8 mouse cellular contexts compared by ENCODE assay signal in the genomic region with DNA sequence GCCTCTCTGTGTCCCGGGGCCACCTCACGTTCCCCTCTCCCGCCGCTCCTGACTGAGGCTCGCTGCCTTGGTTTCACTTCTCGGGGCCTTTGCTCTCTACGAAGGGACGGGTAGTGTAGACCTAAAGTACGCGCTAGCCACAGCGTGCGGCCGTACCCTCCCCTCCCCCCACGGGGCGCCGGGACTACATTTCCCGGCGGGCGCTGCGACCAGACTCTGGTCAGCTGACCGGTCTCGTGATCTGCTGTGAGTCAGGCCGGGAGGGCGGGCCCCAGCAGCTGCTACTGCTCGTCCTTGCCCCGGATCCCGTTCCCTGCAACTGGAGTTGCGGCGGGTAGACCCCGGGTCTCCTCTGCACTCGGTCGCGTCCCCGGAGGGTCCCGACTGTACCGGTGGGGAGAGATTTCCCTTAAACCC. TPM values are rescaled to one million over a fixed set of nuclear protein-coding genes. Genes with fewer than 3 reads are reported as not detected.
DNase-seq lines count a peak whose midpoint lies in the region; ATAC-seq and TF ChIP-seq lines count a peak whose summit lies in the region.

No protein-coding gene starts in this region.

- peak overlapping the region; percentile 100 for H3K27ac ChIP-seq in MEL (ENCODE audit: control insufficient read depth, low read depth, low read length)
- peak overlapping the region; percentile 99 for H3K27ac ChIP-seq in forebrain, embryonic 16.5 days (ENCODE audit: low read length)
- peak overlapping the region; percentile 100 for H3K27ac ChIP-seq in lung, embryonic 16.5 days (ENCODE audit: low read length)

- H3K79me2 ChIP-seq in MEL (ENCODE audit: control insufficient read depth, insufficient read depth, low read length, poor library complexity), result peaks cover 47% of the 10 kb centered on the region

- H3K9me3 ChIP-seq in MEL (replicated peaks; ENCODE audit: insufficient read depth, low read length), result no peaks in the 10 kb centered on the region
- H3K9me3 ChIP-seq in forebrain, embryonic 16.5 days (ENCODE audit: control insufficient read depth, low read length), result no peaks in the 10 kb centered on the region
- no peaks in the 10 kb centered on the region for H3K9me3 ChIP-seq in lung, embryonic 16.5 days (ENCODE audit: control insufficient read depth, low read length)

- peak overlapping the region; percentile 58 for H3K4me2 ChIP-seq in forebrain, embryonic 16.5 days (ENCODE audit: low read length)
- H3K4me2 ChIP-seq in lung, embryonic 16.5 days (ENCODE audit: low read depth, low read length), result peak overlapping the region; percentile 58

- TF ChIP-seq CTCF in MEL (IDR thresholded peaks at IDR 0.05 in 2 of 3, conservative IDR thresholded peaks at IDR 0.05 in 1 of 3; ENCODE audit: control insufficient read depth in 1 of 3, insufficient read depth in 1 of 3, low read depth in 2 of 3, low read length in 3 of 3, poor library complexity in 1 of 3, severe bottlenecking in 1 of 3), result no peak

- no peaks in the 10 kb centered on the region for H3K27me3 ChIP-seq in MEL (ENCODE audit: control insufficient read depth in 1 of 2, insufficient read depth in 2 of 2, low read length in 2 of 2)
- no peaks in the 10 kb centered on the region for H3K27me3 ChIP-seq in forebrain, embryonic 16.5 days (replicated peaks; ENCODE audit: control insufficient read depth, insufficient read depth, low read length)
- H3K27me3 ChIP-seq in lung, embryonic 16.5 days (ENCODE audit: control insufficient read depth, insufficient read depth, low read depth, low read length), result no peaks in the 10 kb centered on the region

- H3K4me3 ChIP-seq in MEL (ENCODE audit: control insufficient read depth in 1 of 2, insufficient read depth in 1 of 2, low read depth in 2 of 2, low read length in 2 of 2), result peak overlapping the region; percentile 69 to 82
- H3K4me3 ChIP-seq in forebrain, embryonic 16.5 days (replicated peaks; ENCODE audit: low read length), result peak overlapping the region; percentile 65
- H3K4me3 ChIP-seq in lung, embryonic 16.5 days (ENCODE audit: low read length), result peak overlapping the region; percentile 97

- peak overlapping the region; percentile 98 for H3K9ac ChIP-seq in MEL (ENCODE audit: control insufficient read depth, low read depth, low read length, poor library complexity, severe bottlenecking)
- H3K9ac ChIP-seq in forebrain, embryonic 16.5 days (replicated peaks; ENCODE audit: low read depth, low read length), result peak overlapping the region; percentile 89
- H3K9ac ChIP-seq in lung, embryonic 16.5 days (ENCODE audit: low read length), result peak overlapping the region; percentile 98

- WGBS in forebrain, embryonic 16.5 days, result under 1% methylated on average over 36 of the region's 36 CpGs
- 0% methylated on average over 36 of the region's 36 CpGs for WGBS in lung, embryonic 16.5 days

- TF ChIP-seq RAD21 in MEL (IDR thresholded peaks at IDR 0.05; ENCODE audit: low read depth, low read length), result no peak

- peak; percentile 88 for ATAC-seq in forebrain, embryonic 16.5 days
- ATAC-seq in lung, embryonic 16.5 days (ENCODE audit: low read depth), result peak; percentile 90

- peaks cover 21 to 33% of the 10 kb centered on the region in 2 experiments for H3K36me3 ChIP-seq in MEL (ENCODE audit: control insufficient read depth in 1 of 2, insufficient read depth in 2 of 2, low read length in 2 of 2)
- H3K36me3 ChIP-seq in forebrain, embryonic 16.5 days (ENCODE audit: control insufficient read depth, insufficient read depth), result peaks cover 6% of the 10 kb centered on the region; the same call in 1 of the 2 replicates
- H3K36me3 ChIP-seq in lung, embryonic 16.5 days (ENCODE audit: control insufficient read depth, insufficient read depth, low read length), result peaks cover 18% of the 10 kb centered on the region

- peak; percentile 70 to 74 for TF ChIP-seq POLR2A in MEL (IDR thresholded peaks at IDR 0.05; ENCODE audit: control insufficient read depth in 1 of 2, insufficient read depth in 1 of 2, low read depth in 1 of 2, low read length in 2 of 2, poor library complexity in 1 of 2)

- TF ChIP-seq EP300 in MEL (IDR thresholded peaks at IDR 0.05; ENCODE audit: low read depth in 1 of 2, low read length in 2 of 2), result peak in 1 of 2 experiments; percentile 13; a peak in 1 of 4 replicates

- DNase-seq in MEL (ENCODE audit: low read depth, low spot score), result peak; percentile 98
- peak; percentile 97 to 99 for DNase-seq in cerebellum, adult 18-20 months
- DNase-seq in heart, postnatal 4 days, result peak; percentile 97
- peak; percentile 96 to 98 for DNase-seq in layer of hippocampus, adult 8-10 months (ENCODE audit: low spot score in 2 of 2)
- peak; percentile 94 for DNase-seq in ovary, adult 18-20 months (ENCODE audit: low spot score)
- DNase-seq in thymus, postnatal 10 days (ENCODE audit: low spot score in 2 of 2), result peak; percentile 96 to 97

- peaks cover 6 to 12% of the 10 kb centered on the region in 2 experiments for H3K4me1 ChIP-seq in MEL (ENCODE audit: control insufficient read depth in 1 of 2, insufficient read depth in 2 of 2, low read length in 2 of 2)
- peaks cover 23% of the 10 kb centered on the region for H3K4me1 ChIP-seq in forebrain, embryonic 16.5 days (replicated peaks; ENCODE audit: control insufficient read depth, insufficient read depth, low read length)
- peaks cover 18% of the 10 kb centered on the region for H3K4me1 ChIP-seq in lung, embryonic 16.5 days (replicated peaks; ENCODE audit: control insufficient read depth, insufficient read depth, low read length)

TF ChIP-seq in MEL, 35 proteins besides CTCF, POLR2A, EP300 and RAD21 (continues in another document):
- TF ChIP-seq MYC (IDR thresholded peaks at IDR 0.05; ENCODE audit: low read depth, low read length) (peak; percentile 87), SMC3 (IDR thresholded peaks at IDR 0.05; ENCODE audit: low read depth, low read length) (no peak), GATA1 (IDR thresholded peaks at IDR 0.05; ENCODE audit: low read depth, low read length) (no peak), MAX (IDR thresholded peaks at IDR 0.05; ENCODE audit: low read length) (peak; percentile 90), USF2 (IDR thresholded peaks at IDR 0.05; ENCODE audit: borderline replicate concordance in 1 of 2, insufficient read depth in 1 of 2, low read depth in 1 of 2, low read length in 2 of 2) (peak; percentile 96 to 99), ZKSCAN1 (IDR thresholded peaks at IDR 0.05; ENCODE audit: low read depth, low read length) (no peak), MXI1 (IDR thresholded peaks at IDR 0.05; ENCODE audit: low read depth, low read length) (peak; percentile 91), E2F4 (IDR thresholded peaks at IDR 0.05; ENCODE audit: borderline replicate concordance, low read depth, low read length) (no peak), GABPA (IDR thresholded peaks at IDR 0.05; ENCODE audit: low read depth, low read length) (no peak), POLR2AphosphoS5 (IDR thresholded peaks at IDR 0.05; ENCODE audit: borderline replicate concordance, low read depth, low read length) (no peak), POLR2AphosphoS2 (IDR thresholded peaks at IDR 0.05; ENCODE audit: low read length) (no peak), CHD2 (IDR thresholded peaks at IDR 0.05; ENCODE audit: low read length) (peak; percentile 82)

RNA-seq across cellular contexts. Expression of a gene that starts 0.6 kb away (rescaled TPM):
- total RNA-seq in MEL (2012; rRNA removed), result 434 and 453 TPM in 2 replicates
- 1,000 to 10,000 TPM in 1 of 2 experiments, 100 to 1,000 TPM in 1; 257 to 1,128 TPM for polyA plus RNA-seq in MEL (2012; ENCODE audit: insufficient read depth in 1 of 2, insufficient read length in 2 of 2, low read depth in 1 of 2, low replicate concordance in 2 of 2, missing spikeins in 1 of 2)
- polyA plus RNA-seq in forebrain, embryonic 16.5 days (2015; fragmentation: Nextera tagmentation; extraction: Ambion mirVana), result 649 and 700 TPM in 2 replicates
- 100 to 1,000 TPM; 269 to 299 TPM for total RNA-seq in heart, postnatal 4 days (2021)
- total RNA-seq in layer of hippocampus, adult 8-10 months (2022), result 100 to 1,000 TPM; 177 to 189 (median 181) TPM
- 661 and 761 TPM in 2 replicates for polyA plus RNA-seq in lung, embryonic 16.5 days (2015; fragmentation: Nextera tagmentation; extraction: Ambion mirVana)

RNA-seq across cellular contexts. Expression of a gene that starts 1.3 kb away (rescaled TPM):
- 25.7 and 36.3 TPM in 2 replicates for total RNA-seq in MEL (2012; rRNA removed)
- 10 to 100 TPM in 1 of 2 experiments, not detected in 1; 25.4 TPM for polyA plus RNA-seq in MEL (2012; ENCODE audit: insufficient read depth in 1 of 2, insufficient read length in 2 of 2, low read depth in 1 of 2, low replicate concordance in 2 of 2, missing spikeins in 1 of 2)
- polyA plus RNA-seq in forebrain, embryonic 16.5 days (2015; fragmentation: Nextera tagmentation; extraction: Ambion mirVana), result 46.3 and 55.8 TPM in 2 replicates
- 10 to 100 TPM; 26.9 to 35.6 TPM for total RNA-seq in heart, postnatal 4 days (2021)
- total RNA-seq in layer of hippocampus, adult 8-10 months (2022), result 10 to 100 TPM; 47.2 to 58.6 (median 51.2) TPM
- 36.0 and 36.6 TPM in 2 replicates for polyA plus RNA-seq in lung, embryonic 16.5 days (2015; fragmentation: Nextera tagmentation; extraction: Ambion mirVana)

RNA-seq across cellular contexts. Expression of a gene that starts 10.3 kb away (rescaled TPM):
- 159 and 175 TPM in 2 replicates for total RNA-seq in MEL (2012; rRNA removed)
- 100 to 1,000 TPM in 1 of 2 experiments, not detected in 1; 192 TPM for polyA plus RNA-seq in MEL (2012; ENCODE audit: insufficient read depth in 1 of 2, insufficient read length in 2 of 2, low read depth in 1 of 2, low replicate concordance in 2 of 2, missing spikeins in 1 of 2)
- polyA plus RNA-seq in forebrain, embryonic 16.5 days (2015; fragmentation: Nextera tagmentation; extraction: Ambion mirVana), result 71.2 and 72.5 TPM in 2 replicates
- 10 to 100 TPM; 41.2 to 43.3 TPM for total RNA-seq in heart, postnatal 4 days (2021)
- 10 to 100 TPM; 29.1 to 36.5 (median 32.4) TPM for total RNA-seq in layer of hippocampus, adult 8-10 months (2022)
- polyA plus RNA-seq in lung, embryonic 16.5 days (2015; fragmentation: Nextera tagmentation; extraction: Ambion mirVana), result 59.5 and 60.8 TPM in 2 replicates

RNA-seq across cellular contexts. Expression of a gene that starts 10.4 kb away (rescaled TPM):
- 63.9 and 69.9 TPM in 2 replicates for total RNA-seq in MEL (2012; rRNA removed)
- 10 to 100 TPM in 1 of 2 experiments, not detected in 1; 58.5 TPM for polyA plus RNA-seq in MEL (2012; ENCODE audit: insufficient read depth in 1 of 2, insufficient read length in 2 of 2, low read depth in 1 of 2, low replicate concordance in 2 of 2, missing spikeins in 1 of 2)
- polyA plus RNA-seq in forebrain, embryonic 16.5 days (2015; fragmentation: Nextera tagmentation; extraction: Ambion mirVana), result 80.4 and 88.5 TPM in 2 replicates
- total RNA-seq in heart, postnatal 4 days (2021), result 10 to 100 TPM; 31.0 to 32.2 TPM
- 10 to 100 TPM; 23.0 to 33.2 (median 28.8) TPM for total RNA-seq in layer of hippocampus, adult 8-10 months (2022)
- polyA plus RNA-seq in lung, embryonic 16.5 days (2015; fragmentation: Nextera tagmentation; extraction: Ambion mirVana), result 53.5 and 59.9 TPM in 2 replicates

RNA-seq across cellular contexts. Expression of a gene that starts 25.7 kb away (rescaled TPM):
- 2.7 and 2.9 TPM in 2 replicates for total RNA-seq in MEL (2012; rRNA removed)
- polyA plus RNA-seq in MEL (2012; ENCODE audit: insufficient read depth in 1 of 2, insufficient read length in 2 of 2, low read depth in 1 of 2, low replicate concordance in 2 of 2, missing spikeins in 1 of 2), result 1 to 10 TPM in 1 of 2 experiments, not detected in 1; 9.3 TPM
- 6.3 and 7.8 TPM in 2 replicates for polyA plus RNA-seq in forebrain, embryonic 16.5 days (2015; fragmentation: Nextera tagmentation; extraction: Ambion mirVana)
- 10 to 100 TPM; 40.9 to 42.9 TPM for total RNA-seq in heart, postnatal 4 days (2021)
- 10 to 100 TPM; 18.6 to 22.1 (median 20.0) TPM for total RNA-seq in layer of hippocampus, adult 8-10 months (2022)
- 14.2 and 15.3 TPM in 2 replicates for polyA plus RNA-seq in lung, embryonic 16.5 days (2015; fragmentation: Nextera tagmentation; extraction: Ambion mirVana)

Comparison
In these comparisons a context has a peak if more than half of its experiments do, and no peak if none do; other contexts are left out.
1. Peak in every context shown above with its lines: DNase-seq, ATAC-seq, H3K4me3 ChIP-seq and H3K27ac ChIP-seq.